Mouse (Mus musculus): Measurements from ENCODE around the gene Pbsn. TPM values are rescaled to one million over a fixed set of nuclear protein-coding genes. Genes with fewer than 3 reads are reported as not detected.
"Not testable (repeated sequence)": the region's sequence is repeated elsewhere in the genome, so short reads cannot be mapped to it uniquely, and the experiment has no call there.

Pbsn gene
- polyA plus RNA-seq (2014; fragmentation: Nextera tagmentation; extraction: Ambion mirVana), result not detected in 2 replicates

GRCm38 (mm10) chrX:77853523-77853922 lies at the start of gene Pbsn:
Gene Pbsn, minus strand, starts transcription at chrX:77853623.
- Histone ChIP-seq H3K27me3 (replicated peaks; ENCODE audit: control insufficient read depth, insufficient read depth, low read length) (no peaks in the 10 kb centered on the region), H3K9me3 (replicated peaks; ENCODE audit: control insufficient read depth, low read length) (no peaks in the 10 kb centered on the region), H3K36me3 (ENCODE audit: control insufficient read depth, insufficient read depth, low read length) (no peaks in the 10 kb centered on the region), H3K4me3 (ENCODE audit: low read depth, low read length) (no peak within 1 kb of the TSS), H3K4me1 (ENCODE audit: control insufficient read depth, insufficient read depth, low read length) (no peaks in the 10 kb centered on the region), H3K9ac (ENCODE audit: low read length) (no peak within 1 kb of the TSS), H3K27ac (ENCODE audit: low read depth, low read length) (no peak within 1 kb of the TSS), H3K4me2 (ENCODE audit: low read length) (no peak within 1 kb of the TSS)
- 84% methylated on average over 1 of the region's 1 CpGs for whole genome bisulfite sequencing
- ATAC-seq (no peak), DNase-seq (ENCODE audit: low spot score) (no peak)

- not testable (repeated sequence) for H3K4me2 ChIP-seq (ENCODE audit: low read length); H3K9ac ChIP-seq (ENCODE audit: low read length); H3K4me3 ChIP-seq (ENCODE audit: low read depth, low read length); H3K27me3 ChIP-seq (replicated peaks; ENCODE audit: control insufficient read depth, insufficient read depth, low read length); H3K4me1 ChIP-seq (ENCODE audit: control insufficient read depth, insufficient read depth, low read length); H3K9me3 ChIP-seq (replicated peaks; ENCODE audit: control insufficient read depth, low read length); DNase-seq (ENCODE audit: low spot score); H3K36me3 ChIP-seq (ENCODE audit: control insufficient read depth, insufficient read depth, low read length); ATAC-seq; H3K27ac ChIP-seq (ENCODE audit: low read depth, low read length)
- 54% methylated on average over 2 of the region's 4 CpGs for WGBS
Measured at GRCm38 (mm10) chrX:77880033-77880432, 26.6 kb upstream of the Pbsn start.

- not testable (repeated sequence) for H3K36me3 ChIP-seq (ENCODE audit: control insufficient read depth, insufficient read depth, low read length); H3K4me1 ChIP-seq (ENCODE audit: control insufficient read depth, insufficient read depth, low read length); DNase-seq (ENCODE audit: low spot score); H3K27ac ChIP-seq (ENCODE audit: low read depth, low read length); H3K4me3 ChIP-seq (ENCODE audit: low read depth, low read length); H3K4me2 ChIP-seq (ENCODE audit: low read length); ATAC-seq; H3K27me3 ChIP-seq (replicated peaks; ENCODE audit: control insufficient read depth, insufficient read depth, low read length); H3K9me3 ChIP-seq (replicated peaks; ENCODE audit: control insufficient read depth, low read length); H3K9ac ChIP-seq (ENCODE audit: low read length)
- 80% methylated on average over 2 of the region's 2 CpGs for WGBS
Measured at GRCm38 (mm10) chrX:77864458-77864857, 11.0 kb upstream of the Pbsn start, which contains the start of gene Gm14744. Gene Gm14744, plus strand, starts transcription at chrX:77864758.

GRCm38 (mm10) chrX:77812031-77812430 lies 41.4 kb downstream of the Pbsn start:
- Histone ChIP-seq H3K4me3 (ENCODE audit: low read depth, low read length) (no peak overlapping the region), H3K4me1 (ENCODE audit: control insufficient read depth, insufficient read depth, low read length) (no peaks in the 10 kb centered on the region), H3K27ac (ENCODE audit: low read depth, low read length) (no peak overlapping the region), H3K4me2 (ENCODE audit: low read length) (no peak overlapping the region), H3K27me3 (replicated peaks; ENCODE audit: control insufficient read depth, insufficient read depth, low read length) (no peaks in the 10 kb centered on the region), H3K9me3 (replicated peaks; ENCODE audit: control insufficient read depth, low read length) (no peaks in the 10 kb centered on the region), H3K36me3 (ENCODE audit: control insufficient read depth, insufficient read depth, low read length) (no peaks in the 10 kb centered on the region), H3K9ac (ENCODE audit: low read length) (no peak overlapping the region)
- ATAC-seq (no peak), DNase-seq (ENCODE audit: low spot score) (peak; percentile 7)
- WGBS, result 64% methylated on average over 6 of the region's 6 CpGs

GRCm38 (mm10) chrX:77810608-77811206 lies 42.7 kb downstream of the Pbsn start:
- H3K4me3 ChIP-seq (ENCODE audit: low read depth, low read length), result peak overlapping the region; percentile 32
- no peaks in the 10 kb centered on the region for H3K36me3 ChIP-seq (ENCODE audit: control insufficient read depth, insufficient read depth, low read length)
- no peaks in the 10 kb centered on the region for H3K4me1 ChIP-seq (ENCODE audit: control insufficient read depth, insufficient read depth, low read length)
- H3K9ac ChIP-seq (ENCODE audit: low read length), result peak overlapping the region; percentile 17; the same call in 1 of the 2 replicates
- no peaks in the 10 kb centered on the region for H3K27me3 ChIP-seq (replicated peaks; ENCODE audit: control insufficient read depth, insufficient read depth, low read length)
- 31% methylated on average over 17 of the region's 17 CpGs for WGBS
- H3K27ac ChIP-seq (ENCODE audit: low read depth, low read length), result peak overlapping the region; percentile 15; the same call in 1 of the 2 replicates
- no peaks in the 10 kb centered on the region for H3K9me3 ChIP-seq (replicated peaks; ENCODE audit: control insufficient read depth, low read length)
- peak; percentile 88 for ATAC-seq
- DNase-seq (ENCODE audit: low spot score), result peak; percentile 62
- H3K4me2 ChIP-seq (ENCODE audit: low read length), result peak overlapping the region; percentile 35

GRCm38 (mm10) chrX:77808602-77809001 lies 44.8 kb downstream of the Pbsn start:
- WGBS, result 21% methylated on average over 2 of the region's 2 CpGs
- no peak overlapping the region for H3K4me2 ChIP-seq (ENCODE audit: low read length)
- ATAC-seq, result no peak
- H3K27ac ChIP-seq (ENCODE audit: low read depth, low read length), result no peak overlapping the region
- peak; percentile 42 for DNase-seq (ENCODE audit: low spot score)
- no peaks in the 10 kb centered on the region for H3K9me3 ChIP-seq (replicated peaks; ENCODE audit: control insufficient read depth, low read length)
- H3K27me3 ChIP-seq (replicated peaks; ENCODE audit: control insufficient read depth, insufficient read depth, low read length), result no peaks in the 10 kb centered on the region
- no peak overlapping the region for H3K9ac ChIP-seq (ENCODE audit: low read length)
- no peaks in the 10 kb centered on the region for H3K36me3 ChIP-seq (ENCODE audit: control insufficient read depth, insufficient read depth, low read length)
- H3K4me3 ChIP-seq (ENCODE audit: low read depth, low read length), result no peak overlapping the region
- no peaks in the 10 kb centered on the region for H3K4me1 ChIP-seq (ENCODE audit: control insufficient read depth, insufficient read depth, low read length)

GRCm38 (mm10) chrX:77802293-77802692 lies 51.1 kb downstream of the Pbsn start:
- no peaks in the 10 kb centered on the region for H3K36me3 ChIP-seq (ENCODE audit: control insufficient read depth, insufficient read depth, low read length)
- ATAC-seq, result no peak
- no peak for DNase-seq (ENCODE audit: low spot score)
- H3K27me3 ChIP-seq (replicated peaks; ENCODE audit: control insufficient read depth, insufficient read depth, low read length), result no peaks in the 10 kb centered on the region
- 74% methylated on average over 2 of the region's 2 CpGs for WGBS
- no peak overlapping the region for H3K4me3 ChIP-seq (ENCODE audit: low read depth, low read length)
- no peaks in the 10 kb centered on the region for H3K4me1 ChIP-seq (ENCODE audit: control insufficient read depth, insufficient read depth, low read length)
- no peak overlapping the region for H3K9ac ChIP-seq (ENCODE audit: low read length)
- H3K9me3 ChIP-seq (replicated peaks; ENCODE audit: control insufficient read depth, low read length), result no peaks in the 10 kb centered on the region
- no peak overlapping the region for H3K27ac ChIP-seq (ENCODE audit: low read depth, low read length)
- no peak overlapping the region for H3K4me2 ChIP-seq (ENCODE audit: low read length)

- Histone ChIP-seq H3K27ac (ENCODE audit: low read depth, low read length) (no peak overlapping the region), H3K27me3 (replicated peaks; ENCODE audit: control insufficient read depth, insufficient read depth, low read length) (no peaks in the 10 kb centered on the region), H3K4me2 (ENCODE audit: low read length) (no peak overlapping the region), H3K36me3 (ENCODE audit: control insufficient read depth, insufficient read depth, low read length) (no peaks in the 10 kb centered on the region), H3K4me3 (ENCODE audit: low read depth, low read length) (no peak overlapping the region), H3K4me1 (ENCODE audit: control insufficient read depth, insufficient read depth, low read length) (no peaks in the 10 kb centered on the region), H3K9ac (ENCODE audit: low read length) (no peak overlapping the region), H3K9me3 (replicated peaks; ENCODE audit: control insufficient read depth, low read length) (no peaks in the 10 kb centered on the region)
- DNase-seq (ENCODE audit: low spot score), result no peak
- 71% methylated on average over 1 of the region's 1 CpGs for WGBS
- no peak for ATAC-seq
Measured at GRCm38 (mm10) chrX:77801543-77801942, 51.9 kb downstream of the Pbsn start.

GRCm38 (mm10) chrX:77799554-77799953 lies 53.9 kb downstream of the Pbsn start:
- ATAC-seq, result no peak
- Histone ChIP-seq H3K27me3 (replicated peaks; ENCODE audit: control insufficient read depth, insufficient read depth, low read length) (no peaks in the 10 kb centered on the region), H3K4me3 (ENCODE audit: low read depth, low read length) (no peak overlapping the region), H3K27ac (ENCODE audit: low read depth, low read length) (no peak overlapping the region), H3K4me2 (ENCODE audit: low read length) (no peak overlapping the region), H3K9me3 (replicated peaks; ENCODE audit: control insufficient read depth, low read length) (no peaks in the 10 kb centered on the region), H3K9ac (ENCODE audit: low read length) (no peak overlapping the region), H3K4me1 (ENCODE audit: control insufficient read depth, insufficient read depth, low read length) (no peaks in the 10 kb centered on the region), H3K36me3 (ENCODE audit: control insufficient read depth, insufficient read depth, low read length) (no peaks in the 10 kb centered on the region)
- WGBS, result 79% methylated on average over 3 of the region's 3 CpGs
- no peak for DNase-seq (ENCODE audit: low spot score)

Data from forebrain, embryonic 14.5 days (tissue).